Mouse (Mus musculus) embryonic facial prominence, embryonic 15.5 days (tissue): ENCODE measurements around the gene Gemin7. TPM values are rescaled to one million over a fixed set of nuclear protein-coding genes. Genes with fewer than 3 reads are reported as not detected.

Experiments
- ATAC-seq: fragments of 200-750 bp; cut with Nextera tagmentation; 2 replicates; pipeline ENCODE4 v1.8.0; 2017; ENCODE audit warnings: low read depth, moderate TSS enrichment; ENCODE audit not compliant: insufficient number of reproducible peaks, low FRiP score, low TSS enrichment
- H3K27ac ChIP-seq: fragments of 300-500 bp; sonication (generic); replicated peaks from 2 replicates; pipeline ENCODE4 v1.5.1; 2015; ENCODE audit warnings: mild to moderate bottlenecking, inconsistent platforms
- H3K27me3 ChIP-seq: fragments of 300-500 bp; sonication (generic); 2 replicates; pipeline ENCODE4 v1.6.1; 2015; ENCODE audit warnings: inconsistent platforms
- H3K36me3 ChIP-seq: fragments of 300-500 bp; sonication (generic); 2 replicates; pipeline ENCODE4 v1.6.1; 2015; ENCODE audit warnings: mild to moderate bottlenecking, inconsistent platforms
- H3K4me1 ChIP-seq: fragments of 300-500 bp; sonication (generic); 2 replicates; pipeline ENCODE4 v1.6.1; 2015; ENCODE audit warnings: inconsistent platforms
- H3K4me2 ChIP-seq: fragments of 300-500 bp; sonication (generic); replicated peaks from 2 replicates; pipeline ENCODE4 v1.6.1; 2015; ENCODE audit warnings: mild to moderate bottlenecking, inconsistent platforms
- H3K4me3 ChIP-seq: fragments of 300-500 bp; sonication (generic); replicated peaks from 2 replicates; pipeline ENCODE4 v1.5.1; 2015; ENCODE audit warnings: mild to moderate bottlenecking, inconsistent platforms
- H3K9ac ChIP-seq: fragments of 300-500 bp; sonication (generic); 2 replicates; pipeline ENCODE4 v1.6.1; 2015; ENCODE audit warnings: inconsistent platforms
- H3K9me3 ChIP-seq: fragments of 300-500 bp; sonication (generic); replicated peaks from 2 replicates; pipeline ENCODE4 v1.6.1; 2016; ENCODE audit warnings: inconsistent platforms
- WGBS: fragments of 180-500 bp; shearing (Covaris S2); methylation state at CpG from one replicate; pipeline ENCODE4 v1.1.7; 2015; 5-methylcytosine and 5-hydroxymethylcytosine counted together
- polyA plus RNA-seq: library from polyadenylated mRNA; unstranded; fragments of >200 nt; fragmentation: Nextera tagmentation; extraction: Ambion mirVana; gene quantifications from 2 replicates; pipeline ENCODE4 v1.2.1, GENCODE M21; 2015

Gene Gemin7
- polyA plus RNA-seq, 1 experiment from 2014 or later: 149 TPM

DNA sequence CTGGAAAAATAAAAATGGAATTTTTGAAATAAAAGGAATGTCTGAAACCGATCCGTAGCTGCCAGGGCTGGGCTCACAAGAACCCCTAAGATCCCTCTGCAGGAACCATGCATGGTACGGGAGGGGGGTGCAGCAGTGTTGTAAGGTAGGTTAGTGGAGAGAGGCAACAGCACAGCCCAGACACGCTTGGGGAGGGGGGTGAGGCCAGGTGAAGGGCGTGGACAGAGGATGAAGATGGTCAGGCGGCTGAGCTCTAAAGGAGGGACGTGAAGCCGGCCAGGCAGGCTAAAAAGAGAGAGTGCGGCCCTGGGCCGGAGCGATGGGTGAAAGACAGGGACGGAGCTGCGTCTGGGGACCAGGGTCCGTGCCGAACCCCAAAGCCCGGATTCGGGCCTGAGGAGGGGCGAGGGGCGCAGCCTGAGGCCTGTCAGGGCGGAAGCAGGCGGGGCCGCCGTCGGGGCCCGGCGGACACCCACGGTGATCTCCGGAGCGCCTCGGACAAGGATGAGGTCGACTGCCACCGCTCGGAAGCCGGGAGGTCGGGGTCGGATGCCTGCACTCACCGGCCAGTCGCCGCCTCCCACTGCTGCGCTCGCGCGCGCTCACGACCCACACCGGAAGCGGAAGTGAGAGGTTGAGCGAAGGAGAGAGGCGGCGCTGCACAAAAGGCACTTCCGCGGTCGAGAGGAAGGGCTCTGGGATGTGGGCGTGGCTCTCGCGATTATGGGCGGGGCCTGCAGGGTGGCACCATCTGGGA is 26.6 kb upstream of the Gemin7 start, which contains the start of gene Clasrp:
Clasrp (minus strand) TSS at position 638 of the 757 bp plus-strand sequence.
- Histone ChIP-seq H3K27ac (peak within 1 kb of the TSS; percentile 65), H3K9ac (peak within 1 kb of the TSS; percentile 99), H3K4me3 (peak within 1 kb of the TSS; percentile 100), H3K36me3 (peaks cover 36% of the 10 kb centered on the region), H3K9me3 (no peaks in the 10 kb centered on the region), H3K27me3 (no peaks in the 10 kb centered on the region), H3K4me2 (peak within 1 kb of the TSS; percentile 81), H3K4me1 (peaks cover 33% of the 10 kb centered on the region)
- peak; percentile 89 for ATAC-seq
- under 1% methylated on average over 57 of the region's 57 CpGs for WGBS

DNA sequence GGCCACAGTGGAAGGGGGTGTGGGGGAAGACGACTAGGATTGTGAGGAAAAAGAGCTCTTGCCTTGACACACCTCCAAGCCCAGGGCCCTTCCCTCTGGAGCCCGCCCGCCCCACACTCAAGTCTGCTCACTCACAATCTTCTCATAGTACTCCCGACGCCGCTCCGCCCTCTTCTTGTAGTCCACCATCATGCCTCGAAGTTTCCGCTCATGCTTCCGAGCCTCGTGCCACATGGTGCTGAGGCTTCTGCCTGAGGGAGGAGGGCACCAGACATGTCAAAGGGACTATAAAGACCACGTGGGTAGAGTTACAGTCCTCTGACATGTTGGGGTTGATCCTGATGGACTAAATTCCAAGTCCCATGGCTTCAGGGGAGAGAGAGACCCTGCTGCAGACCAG is 25.7 kb upstream of the Gemin7 start:
- peak overlapping the region; percentile 100 for H3K4me3 ChIP-seq
- no peak for ATAC-seq
- H3K27ac ChIP-seq: no peak overlapping the region
- H3K4me1 ChIP-seq: peaks cover 33% of the 10 kb centered on the region
- no peaks in the 10 kb centered on the region for H3K9me3 ChIP-seq
- no peaks in the 10 kb centered on the region for H3K27me3 ChIP-seq
- peaks cover 44% of the 10 kb centered on the region for H3K36me3 ChIP-seq
- 77% methylated on average over 12 of the region's 12 CpGs for WGBS
- H3K4me2 ChIP-seq: peak overlapping the region; percentile 81
- peak overlapping the region; percentile 99; the same call in 1 of the 2 replicates for H3K9ac ChIP-seq

DNA sequence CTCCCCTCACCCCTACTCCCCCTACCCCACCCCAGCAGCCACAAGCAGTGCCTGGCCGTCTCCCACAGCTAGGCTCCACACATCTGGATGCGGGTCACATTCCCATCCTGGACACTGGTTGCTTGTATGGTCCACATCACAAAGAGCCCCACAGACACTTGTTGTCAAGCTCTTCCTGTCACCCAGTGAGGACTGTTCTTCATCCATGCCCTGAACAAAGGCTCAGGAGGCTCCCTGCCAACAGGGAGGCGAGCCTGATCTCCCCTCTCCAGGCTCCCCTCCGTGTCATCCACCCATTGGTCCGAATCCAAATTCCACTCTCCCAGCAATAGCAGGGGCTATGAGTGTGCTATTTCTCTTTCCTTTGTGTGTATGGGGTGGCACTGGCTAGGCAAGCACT is 23.2 kb upstream of the Gemin7 start:
- Histone ChIP-seq H3K4me2 (no peak overlapping the region), H3K9ac (no peak overlapping the region)
- WGBS: 54% methylated on average over 5 of the region's 5 CpGs

DNA sequence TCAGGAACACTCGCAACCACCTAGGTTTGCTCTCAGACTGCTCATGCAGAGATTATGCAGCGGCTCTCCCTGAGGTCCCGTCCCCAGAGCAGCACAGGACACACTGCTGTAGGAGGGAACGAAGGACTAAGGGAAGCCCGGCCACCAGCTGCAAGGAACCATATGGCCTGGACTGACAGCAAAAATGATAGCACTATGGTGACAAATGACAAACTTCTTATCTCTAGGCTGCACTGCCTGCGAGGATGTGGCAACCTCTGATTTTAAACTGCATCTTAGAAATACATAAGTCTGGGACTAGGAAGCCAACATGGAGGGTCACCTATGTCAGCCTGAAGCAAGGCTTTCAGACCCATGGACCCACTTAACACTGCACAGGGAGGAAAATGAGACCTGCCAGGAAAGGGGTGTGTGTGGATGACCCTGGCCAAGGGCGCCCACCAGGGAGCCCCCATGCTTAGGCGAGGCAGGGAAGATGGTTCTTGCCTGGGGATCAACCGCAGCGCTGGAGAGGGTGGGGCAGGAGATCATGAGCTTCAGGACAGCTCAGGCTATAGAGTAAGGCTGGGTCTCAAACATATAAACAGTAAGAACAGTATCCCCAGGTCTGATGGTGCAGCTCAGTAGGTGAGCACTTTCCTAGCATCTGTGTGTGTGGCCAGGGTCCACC is 15.8 kb upstream of the Gemin7 start:
- H3K4me3 ChIP-seq: no peak overlapping the region
- no peak for ATAC-seq
- no peak overlapping the region for H3K27ac ChIP-seq
- H3K27me3 ChIP-seq: no peaks in the 10 kb centered on the region
- WGBS: 88% methylated on average over 10 of the region's 10 CpGs
- H3K9ac ChIP-seq: no peak overlapping the region
- H3K9me3 ChIP-seq: no peaks in the 10 kb centered on the region
- peaks cover 82% of the 10 kb centered on the region for H3K36me3 ChIP-seq
- H3K4me2 ChIP-seq: no peak overlapping the region
- H3K4me1 ChIP-seq: no peaks in the 10 kb centered on the region

More for the DNA sequence above, 23.2 kb upstream of the Gemin7 start:
- Histone ChIP-seq H3K36me3 (peaks cover 51% of the 10 kb centered on the region), H3K9me3 (no peaks in the 10 kb centered on the region), H3K4me3 (no peak overlapping the region), H3K4me1 (peaks cover 33% of the 10 kb centered on the region), H3K27me3 (no peaks in the 10 kb centered on the region), H3K27ac (no peak overlapping the region)
- ATAC-seq: no peak

DNA sequence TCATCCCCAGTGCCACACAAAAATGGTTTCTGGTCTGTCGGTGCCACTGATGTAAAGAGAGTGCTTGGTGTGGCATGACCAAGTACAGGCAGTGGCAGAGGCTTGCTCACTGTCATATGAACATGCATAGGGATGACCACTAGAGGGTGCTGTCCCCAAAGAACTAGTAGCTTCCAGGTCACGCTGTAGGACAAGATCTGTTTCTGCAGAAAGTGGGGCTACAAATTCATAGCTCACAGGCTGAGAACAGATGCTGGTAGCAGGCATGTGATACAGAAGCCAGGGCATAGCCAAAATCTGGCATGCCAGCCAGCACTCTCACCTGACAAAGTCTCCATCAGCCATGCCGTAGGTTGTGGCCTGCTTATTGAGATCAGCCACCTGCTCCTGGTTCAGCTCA is 12.5 kb upstream of the Gemin7 start:
- Histone ChIP-seq H3K4me3 (no peak overlapping the region), H3K9me3 (no peaks in the 10 kb centered on the region), H3K4me2 (no peak overlapping the region), H3K27me3 (no peaks in the 10 kb centered on the region), H3K27ac (no peak overlapping the region), H3K9ac (no peak overlapping the region), H3K36me3 (peaks cover 96% of the 10 kb centered on the region), H3K4me1 (no peaks in the 10 kb centered on the region)
- ATAC-seq: no peak
- WGBS: 54% methylated on average over 3 of the region's 3 CpGs

DNA sequence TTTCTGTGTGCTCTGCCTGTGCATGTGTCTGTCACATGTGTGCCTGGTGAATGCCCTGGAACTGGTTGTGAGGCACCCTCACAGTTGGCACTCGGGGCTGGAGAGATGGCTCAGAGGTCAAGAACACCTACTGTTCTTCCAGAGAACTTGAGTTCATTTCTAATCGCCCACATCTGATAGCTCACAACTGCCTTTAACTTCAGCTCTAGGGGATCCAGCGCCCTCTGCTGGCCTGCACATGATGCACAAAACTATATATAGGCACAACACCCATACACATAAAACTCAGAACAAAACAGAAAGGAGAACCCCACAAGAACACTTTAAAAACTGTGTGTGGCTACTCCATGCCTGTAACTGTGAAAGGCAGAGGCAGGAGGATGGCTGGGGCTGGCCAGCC is 11.8 kb upstream of the Gemin7 start:
- H3K4me2 ChIP-seq: no peak overlapping the region
- no peak overlapping the region for H3K27ac ChIP-seq
- no peaks in the 10 kb centered on the region for H3K9me3 ChIP-seq
- WGBS: 51% methylated on average over 3 of the region's 3 CpGs
- H3K9ac ChIP-seq: no peak overlapping the region
- no peaks in the 10 kb centered on the region for H3K27me3 ChIP-seq
- no peaks in the 10 kb centered on the region for H3K4me1 ChIP-seq
- peaks cover 98% of the 10 kb centered on the region for H3K36me3 ChIP-seq
- H3K4me3 ChIP-seq: no peak overlapping the region
- ATAC-seq: no peak

DNA sequence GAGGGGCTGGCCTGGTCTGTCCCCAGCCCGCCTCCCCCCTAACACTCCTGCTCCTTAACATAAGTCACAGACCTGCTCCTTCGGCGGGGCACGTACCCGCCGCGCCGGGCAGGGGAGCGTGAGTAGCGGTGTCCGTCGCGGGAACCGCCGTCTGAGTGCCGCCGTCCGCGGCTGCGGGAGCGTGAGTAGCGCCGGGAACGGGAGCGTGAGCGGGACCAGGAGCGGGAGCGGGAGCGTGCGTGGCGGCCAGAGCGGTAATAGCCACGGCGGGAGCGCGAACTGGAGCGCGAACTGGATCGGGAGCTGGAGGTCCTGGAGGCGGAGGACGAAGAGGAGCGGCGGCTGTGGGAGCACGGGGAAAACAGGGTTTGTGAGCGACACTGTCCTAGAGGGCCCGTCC is 8.9 kb upstream of the Gemin7 start:
- WGBS: 82% methylated on average over 46 of the region's 46 CpGs
- Histone ChIP-seq H3K4me3 (no peak overlapping the region), H3K27ac (no peak overlapping the region), H3K9me3 (no peaks in the 10 kb centered on the region), H3K36me3 (peaks cover 95% of the 10 kb centered on the region), H3K4me1 (no peaks in the 10 kb centered on the region), H3K27me3 (no peaks in the 10 kb centered on the region), H3K4me2 (no peak overlapping the region), H3K9ac (no peak overlapping the region)
- no peak for ATAC-seq

DNA sequence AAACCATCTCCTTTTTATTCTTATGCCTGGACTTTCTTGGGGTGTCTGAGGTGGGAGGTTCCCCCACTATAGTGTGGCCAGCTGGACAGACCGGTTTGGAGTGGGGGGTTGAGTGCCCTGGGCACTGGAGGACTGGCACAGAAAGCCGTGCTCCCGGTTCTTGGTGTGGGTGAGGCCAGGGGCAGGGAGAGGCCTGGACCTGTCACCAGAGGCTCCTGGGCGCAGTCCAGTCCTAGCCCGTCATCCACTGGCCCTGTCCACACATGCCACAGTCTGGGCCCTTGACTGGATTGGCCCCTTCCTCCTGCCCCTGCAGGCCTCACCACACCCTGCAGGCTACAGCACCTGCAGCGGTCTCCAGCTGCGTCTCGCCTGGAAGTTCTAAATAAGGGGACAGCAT is 3.2 kb upstream of the Gemin7 start:
- WGBS: 73% methylated on average over 8 of the region's 8 CpGs
- H3K36me3 ChIP-seq: peaks cover 53% of the 10 kb centered on the region
- ATAC-seq: no peak
- no peak overlapping the region for H3K27ac ChIP-seq
- H3K4me3 ChIP-seq: no peak overlapping the region
- peaks cover 31% of the 10 kb centered on the region for H3K27me3 ChIP-seq
- no peaks in the 10 kb centered on the region for H3K9me3 ChIP-seq
- peaks cover 33% of the 10 kb centered on the region for H3K4me1 ChIP-seq
- no peak overlapping the region for H3K4me2 ChIP-seq
- H3K9ac ChIP-seq: no peak overlapping the region

DNA sequence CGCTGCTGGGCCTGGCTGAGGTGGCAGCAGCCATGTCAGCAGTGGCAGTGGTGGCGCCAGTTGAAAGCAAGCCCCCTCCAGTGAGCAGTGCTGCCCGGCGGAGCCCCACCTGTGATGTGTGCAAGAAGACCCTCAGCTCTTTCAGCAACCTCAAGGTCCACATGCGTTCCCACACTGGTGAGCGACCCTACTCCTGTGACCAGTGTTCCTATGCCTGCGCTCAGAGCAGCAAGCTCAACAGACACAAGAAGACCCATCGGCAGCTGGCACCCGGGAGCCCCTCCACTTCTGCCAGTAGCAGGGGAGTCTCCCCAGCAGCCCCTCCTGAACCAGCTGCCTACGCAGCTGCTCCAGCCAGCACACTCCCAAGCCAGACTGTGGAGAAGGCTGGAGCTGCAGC is 2.4 kb upstream of the Gemin7 start:
- Histone ChIP-seq H3K27me3 (peaks cover 33% of the 10 kb centered on the region), H3K4me3 (no peak overlapping the region), H3K9me3 (no peaks in the 10 kb centered on the region), H3K36me3 (peaks cover 45% of the 10 kb centered on the region), H3K4me2 (no peak overlapping the region), H3K9ac (no peak overlapping the region), H3K4me1 (peaks cover 33% of the 10 kb centered on the region), H3K27ac (no peak overlapping the region)
- WGBS: 81% methylated on average over 10 of the region's 10 CpGs
- ATAC-seq: no peak

DNA sequence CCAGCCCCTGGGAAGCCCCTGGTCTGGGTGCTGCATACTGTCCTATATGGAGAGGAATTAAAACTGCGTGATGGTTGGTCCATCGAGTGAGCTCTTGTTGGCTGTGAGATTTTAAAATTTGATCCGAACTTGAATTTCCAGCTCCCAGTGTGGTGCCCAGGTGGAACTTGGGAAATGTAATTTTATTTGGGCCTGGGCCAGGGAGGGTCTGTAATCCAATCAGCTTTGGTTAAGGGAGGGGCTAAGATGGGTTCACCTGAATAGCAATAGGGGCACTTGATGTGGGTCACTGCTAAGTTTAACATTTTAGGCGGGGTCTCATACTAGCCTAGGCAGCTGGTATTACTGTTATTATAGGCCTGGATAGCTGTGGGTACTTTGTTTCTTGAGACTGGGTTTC is 1.0 kb upstream of the Gemin7 start:
- Histone ChIP-seq H3K4me1 (peaks cover 33% of the 10 kb centered on the region), H3K4me3 (0 out of 2 replicates have a peak overlapping the region, but pooled peaks have one; percentile 39), H3K4me2 (peak overlapping the region; percentile 73; the same call in 1 of the 2 replicates), H3K27ac (no peak overlapping the region), H3K36me3 (peaks cover 31% of the 10 kb centered on the region), H3K27me3 (peaks cover 33% of the 10 kb centered on the region), H3K9ac (no peak overlapping the region), H3K9me3 (no peaks in the 10 kb centered on the region)
- no peak for ATAC-seq
- WGBS: 47% methylated on average over 4 of the region's 4 CpGs

DNA sequence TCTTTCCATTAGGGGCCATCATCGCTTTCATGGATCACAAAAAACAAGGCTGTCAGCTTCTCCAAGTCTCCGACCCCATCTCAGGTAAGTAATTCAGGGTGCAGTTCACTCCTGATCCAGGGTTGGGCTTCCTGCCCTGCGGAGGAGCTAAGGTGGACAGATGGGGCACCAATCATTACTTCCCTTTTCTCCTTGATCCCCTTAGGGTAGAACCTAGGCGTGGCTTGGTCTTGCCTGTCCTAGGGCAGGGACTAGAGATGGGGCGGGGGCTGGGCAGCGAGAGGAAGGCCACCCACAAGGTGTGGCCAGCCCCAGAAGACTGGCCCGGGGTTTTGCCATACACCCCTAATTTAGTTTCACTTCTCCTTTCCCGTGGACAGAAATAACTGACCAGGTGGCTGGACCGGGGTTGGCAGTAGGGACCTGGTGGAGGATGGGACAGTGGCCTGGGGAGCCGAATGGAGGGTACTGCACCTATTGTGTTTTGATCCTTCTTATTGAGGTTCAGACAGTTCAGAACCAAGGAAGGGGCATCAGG is 551 bp upstream of the Gemin7 start:
- peak overlapping the region; percentile 73 for H3K4me2 ChIP-seq
- no peak overlapping the region for H3K9ac ChIP-seq
- peaks cover 33% of the 10 kb centered on the region for H3K27me3 ChIP-seq
- peaks cover 27% of the 10 kb centered on the region for H3K36me3 ChIP-seq
- 18% methylated on average over 10 of the region's 10 CpGs for WGBS
- peak overlapping the region; percentile 39 for H3K4me3 ChIP-seq
- no peaks in the 10 kb centered on the region for H3K9me3 ChIP-seq
- no peak for ATAC-seq
- no peak overlapping the region for H3K27ac ChIP-seq
- H3K4me1 ChIP-seq: peaks cover 33% of the 10 kb centered on the region
